Mouse (Mus musculus) CH12.LX (cell line): ENCODE data around the gene Slc18a3. TPM values are rescaled to one million over a fixed set of nuclear protein-coding genes. Genes with fewer than 3 reads are reported as not detected.

ENCODE experiments used
- DNase-seq: peaks from one replicate; pipeline ENCODE4 v3.0.0-alpha.2; 2013; ENCODE audit errors: extremely low read depth
- H3K27ac ChIP-seq: 2 replicates; pipeline ENCODE4 v1.5.1; 2012; ENCODE audit warnings: low read depth, mild to moderate bottlenecking, control low read depth, moderate library complexity; ENCODE audit not compliant: insufficient read depth
- H3K27me3 ChIP-seq: replicated peaks from 2 replicates; pipeline ENCODE3; 2012; ENCODE audit warnings: inconsistent platforms
- H3K36me3 ChIP-seq, 2 experiments: replicated peaks in 1 of 2; 2 replicates each; pipeline versions ENCODE3 to v1.6.1; 2012; ENCODE audit warnings: inconsistent platforms in 1 of 2, low read length in 1 of 2, mild to moderate bottlenecking in 1 of 2, mixed read lengths in 1 of 2, moderate library complexity in 1 of 2; ENCODE audit not compliant: control insufficient read depth in 1 of 2, insufficient read depth in 1 of 2
- H3K4me1 ChIP-seq, 2 experiments: 2 replicates each; pipeline ENCODE4 v1.6.1; 2012; ENCODE audit warnings: inconsistent platforms in 1 of 2, moderate library complexity in 1 of 2; ENCODE audit not compliant: insufficient read depth in 2 of 2, control insufficient read depth in 1 of 2
- H3K4me2 ChIP-seq: 2 replicates; pipeline ENCODE4 v1.6.1; 2012; ENCODE audit warnings: low read depth, mild to moderate bottlenecking, control low read depth; ENCODE audit not compliant: poor library complexity, insufficient read depth, severe bottlenecking
- H3K4me3 ChIP-seq, 3 experiments: fragments of 150-350 bp in 1 of 3; sonication (generic) in 1 of 3; replicated peaks in 1 of 3; 2 replicates each; pipeline versions ENCODE3 to v1.5.1; 2011 to 2012; ENCODE audit warnings: low read depth in 2 of 3, low read length in 2 of 3, mild to moderate bottlenecking in 2 of 3, moderate library complexity in 2 of 3, control low read depth in 1 of 3, improper control_type of control experiment in 1 of 3, inconsistent platforms in 1 of 3, mixed read lengths in 1 of 3; ENCODE audit not compliant: poor library complexity in 1 of 3
- H3K79me2 ChIP-seq: replicated peaks from 2 replicates; pipeline ENCODE4 v1.6.1; 2012; ENCODE audit warnings: mild to moderate bottlenecking, moderate library complexity; ENCODE audit not compliant: control insufficient read depth, poor library complexity, insufficient read depth, severe bottlenecking; ENCODE audit errors: extremely low read depth
- H3K9ac ChIP-seq: 2 replicates; pipeline ENCODE4 v1.6.1; 2012; ENCODE audit warnings: low read depth, mild to moderate bottlenecking, control low read depth, moderate library complexity; ENCODE audit not compliant: insufficient read depth
- H3K9me3 ChIP-seq: replicated peaks from 2 replicates; pipeline ENCODE3; 2012; ENCODE audit warnings: low read length, inconsistent platforms, mixed read lengths
- CHD1 ChIP-seq: IDR thresholded peaks from 2 replicates; pipeline ENCODE4 v1.6.1; 2012; ENCODE audit warnings: low read depth, low read length, improper control_type of control experiment, inconsistent platforms
- CHD2 ChIP-seq: IDR thresholded peaks from 2 replicates; pipeline ENCODE4 v1.6.1; 2011; ENCODE audit warnings: low read length, improper control_type of control experiment
- CTCF ChIP-seq, 2 experiments: IDR thresholded peaks in 1 of 2; conservative IDR thresholded peaks in 1 of 2; 2 replicates each; pipeline ENCODE4 v1.5.1; 2011 to 2012; ENCODE audit warnings: low read depth in 2 of 2, low read length in 2 of 2, improper control_type of control experiment in 1 of 2, inconsistent platforms in 1 of 2, mild to moderate bottlenecking in 1 of 2, moderate library complexity in 1 of 2
- ETS1 ChIP-seq: conservative IDR thresholded peaks from 2 replicates; pipeline ENCODE4 v1.6.1; 2012; ENCODE audit warnings: low read depth, mild to moderate bottlenecking, inconsistent platforms, low read length, improper control_type of control experiment, moderate library complexity
- GABPA ChIP-seq: IDR thresholded peaks from 2 replicates; pipeline ENCODE4 v1.6.1; 2012; ENCODE audit warnings: low read depth, low read length, improper control_type of control experiment, inconsistent platforms; ENCODE audit not compliant: insufficient replicate concordance
- HCFC1 ChIP-seq: IDR thresholded peaks from 2 replicates; pipeline ENCODE4 v1.6.1; 2012; ENCODE audit warnings: low read depth, mild to moderate bottlenecking, inconsistent platforms, low read length, improper control_type of control experiment
- JUND ChIP-seq: conservative IDR thresholded peaks from 2 replicates; pipeline ENCODE4 v1.6.1; 2011; ENCODE audit warnings: low read depth, low read length, improper control_type of control experiment
- KAT2A ChIP-seq: IDR thresholded peaks from 2 replicates; pipeline ENCODE4 v1.6.1; 2012; ENCODE audit warnings: low read length, improper control_type of control experiment, inconsistent platforms; ENCODE audit not compliant: insufficient replicate concordance
- MAX ChIP-seq: IDR thresholded peaks from 2 replicates; pipeline ENCODE4 v1.6.1; 2011; ENCODE audit warnings: low read length, improper control_type of control experiment
- MAZ ChIP-seq: IDR thresholded peaks from 2 replicates; pipeline ENCODE4 v1.6.1; 2012; ENCODE audit warnings: low read depth, mild to moderate bottlenecking, inconsistent platforms, low read length, improper control_type of control experiment, moderate library complexity
- MEF2A ChIP-seq: IDR thresholded peaks from 2 replicates; pipeline ENCODE4 v1.6.1; 2014; ENCODE audit warnings: low read depth, mild to moderate bottlenecking, inconsistent platforms, low read length, improper control_type of control experiment, borderline replicate concordance
- MXI1 ChIP-seq: IDR thresholded peaks from 2 replicates; pipeline ENCODE4 v1.6.1; 2011; ENCODE audit warnings: mild to moderate bottlenecking, low read depth, low read length, improper control_type of control experiment
- NELFE ChIP-seq: IDR thresholded peaks from 2 replicates; pipeline ENCODE4 v1.6.1; 2011; ENCODE audit warnings: low read depth, low read length, improper control_type of control experiment
- POLR2A ChIP-seq: IDR thresholded peaks from 2 replicates; pipeline ENCODE4 v1.6.1; 2011; ENCODE audit warnings: low read depth, mild to moderate bottlenecking, improper control_type of control experiment, low read length
- POLR2AphosphoS2 ChIP-seq: IDR thresholded peaks from 2 replicates; pipeline ENCODE4 v1.6.1; 2011; ENCODE audit warnings: low read depth, low read length, improper control_type of control experiment
- RAD21 ChIP-seq: IDR thresholded peaks from 2 replicates; pipeline ENCODE4 v1.6.1; 2011; ENCODE audit warnings: low read depth, mild to moderate bottlenecking, low read length, improper control_type of control experiment, moderate library complexity
- RCOR1 ChIP-seq: conservative IDR thresholded peaks from 2 replicates; pipeline ENCODE4 v1.6.1; 2012; ENCODE audit warnings: low read depth, mild to moderate bottlenecking, inconsistent platforms, low read length, improper control_type of control experiment
- UBTF ChIP-seq: IDR thresholded peaks from 2 replicates; pipeline ENCODE4 v1.6.1; 2012; ENCODE audit warnings: low read depth, mild to moderate bottlenecking, inconsistent platforms, low read length, improper control_type of control experiment, moderate library complexity
- USF1 ChIP-seq: IDR thresholded peaks from 2 replicates; pipeline ENCODE4 v1.6.1; 2014; ENCODE audit warnings: low read depth, mild to moderate bottlenecking, inconsistent platforms, low read length, improper control_type of control experiment
- USF2 ChIP-seq: conservative IDR thresholded peaks from 2 replicates; pipeline ENCODE4 v1.6.1; 2011; ENCODE audit warnings: low read depth, low read length, improper control_type of control experiment
- ZKSCAN1 ChIP-seq: IDR thresholded peaks from 2 replicates; pipeline ENCODE4 v1.6.1; 2012; ENCODE audit warnings: low read depth, inconsistent platforms, low read length, improper control_type of control experiment, borderline replicate concordance
- ZNF384 ChIP-seq: IDR thresholded peaks from 2 replicates; pipeline ENCODE4 v1.6.1; 2012; ENCODE audit warnings: low read depth, low read length, improper control_type of control experiment, inconsistent platforms
- dilution Hi-C: fragments of 300-500 bp; cut with MboI; formaldehyde crosslinking; loops from 2 replicates; pipeline ENCODE4 v1.14.3; 2020; ENCODE audit warnings: low sequenced_read_pairs; ENCODE audit not compliant: extremely low pct_unique_long_range_greater_than_20kb, extremely low pct_ligation_motif_present
- in situ Hi-C: fragments of 300-500 bp; cut with MboI; formaldehyde crosslinking; loops from 3 replicates; pipeline ENCODE4 v1.14.3; 2019; ENCODE audit warnings: low sequenced_read_pairs, low pct_ligation_motif_present, low pct_unique_long_range_greater_than_20kb, mixed read lengths
- polyA plus RNA-seq: library from polyadenylated mRNA; unstranded; fragments of >175 nt; gene quantifications from 2 replicates; pipeline ENCODE4 v1.2.1, GENCODE M21; 2012; ENCODE audit warnings: low read depth; ENCODE audit not compliant: insufficient read length
- total RNA-seq, 2 experiments: library from RNA; depleted of rRNA; stranded (reverse); fragments of 300-350 nt in 1 of 2; fragments of >200 nt in 1 of 2; gene quantifications; 2 replicates each; pipeline ENCODE4 v1.2.3; 2012 to 2014

Slc18a3 gene
- total and polyA plus RNA-seq, 3 experiments, result not detected

GRCm38 (mm10) chr14:32452552-32452951 is 12.1 kb downstream of the Slc18a3 start:
- dilution Hi-C loops, result no loop called here
- in situ Hi-C loops, result no loop called here
- Histone ChIP-seq H3K9me3 (no peaks in the 10 kb centered on the region), H3K36me3 (no peaks in the 10 kb centered on the region), H3K4me3 (no peak overlapping the region), H3K4me1 (peaks cover 7 to 40% of the 10 kb centered on the region in 2 experiments; a peak in 3 of 4 replicates), H3K27ac (no peak overlapping the region), H3K27me3 (peaks cover 3% of the 10 kb centered on the region), H3K4me2 (no peak overlapping the region), H3K9ac (no peak overlapping the region), H3K79me2 (no peaks in the 10 kb centered on the region)
- DNase-seq, result no peak
- TF ChIP-seq USF1 (no peak), KAT2A (no peak), GABPA (no peak), CTCF (conservative IDR thresholded peaks at IDR 0.05 in 1 of 2, IDR thresholded peaks at IDR 0.05 in 1 of 2; ENCODE audit: low read depth in 2 of 2, low read length in 2 of 2) (no peak), NELFE (no peak), JUND (no peak), ZKSCAN1 (no peak), RCOR1 (no peak), POLR2A (no peak), RAD21 (no peak), HCFC1 (no peak), CHD2 (no peak), MAZ (no peak)

- dilution Hi-C loops (no loop called here), in situ Hi-C loops (no loop called here)
- H3K4me3 ChIP-seq, result no peak overlapping the region
- TF ChIP-seq MAX (no peak), ZNF384 (peak; percentile 46; the same call in 1 of the 2 replicates)
- DNase-seq, result peak; percentile 29
- H3K9ac ChIP-seq, result no peak overlapping the region
- no peaks in the 10 kb centered on the region for H3K9me3 ChIP-seq
- no peaks in the 10 kb centered on the region for H3K27me3 ChIP-seq
- H3K4me2 ChIP-seq, result no peak overlapping the region
- H3K4me1 ChIP-seq, result peaks cover 7 to 29% of the 10 kb centered on the region in 2 experiments; a peak in 3 of 4 replicates
- no peaks in the 10 kb centered on the region for H3K79me2 ChIP-seq
- H3K36me3 ChIP-seq, result no peaks in the 10 kb centered on the region
- no peak overlapping the region for H3K27ac ChIP-seq
Observed at GRCm38 (mm10) chr14:32446989-32447388, 17.7 kb downstream of the Slc18a3 start.

DNA sequence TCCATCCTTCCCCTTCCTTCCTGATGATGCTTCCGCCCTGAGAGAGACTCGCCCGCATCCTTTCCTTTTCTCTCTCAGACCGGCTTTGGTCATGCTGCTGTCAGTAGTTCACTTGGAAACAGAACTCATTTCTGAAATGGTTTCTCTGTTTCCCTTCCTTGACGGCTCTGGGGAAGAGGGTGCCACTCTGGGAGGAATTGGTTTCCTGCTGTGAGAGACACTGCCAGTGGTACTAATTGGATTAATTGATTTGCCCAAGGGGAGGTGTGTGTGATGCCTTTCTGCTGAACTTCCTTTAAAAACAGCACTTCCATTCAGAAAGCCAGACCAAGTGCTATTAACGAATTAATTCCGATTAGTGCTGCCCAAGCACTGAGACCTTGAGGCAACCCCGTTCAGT is 21.2 kb downstream of the Slc18a3 start:
- no peaks in the 10 kb centered on the region for H3K79me2 ChIP-seq
- dilution Hi-C loops (no loop called here), in situ Hi-C loops (no loop called here)
- no peaks in the 10 kb centered on the region for H3K9me3 ChIP-seq
- H3K9ac ChIP-seq, result no peak overlapping the region
- no peak overlapping the region for H3K4me2 ChIP-seq
- TF ChIP-seq POLR2AphosphoS2 (no peak), UBTF (no peak), RAD21 (no peak), CHD1 (no peak), MAX (no peak), USF2 (no peak), ETS1 (no peak), MAZ (no peak), MXI1 (no peak), MEF2A (no peak), ZKSCAN1 (no peak)
- no peak for DNase-seq
- no peak overlapping the region for H3K4me3 ChIP-seq
- H3K36me3 ChIP-seq, result no peaks in the 10 kb centered on the region
- no peaks in the 10 kb centered on the region for H3K27me3 ChIP-seq
- H3K27ac ChIP-seq, result no peak overlapping the region
- peaks cover 7 to 21% of the 10 kb centered on the region in 2 experiments; a peak in 3 of 4 replicates for H3K4me1 ChIP-seq
